13 mouse cellular contexts compared by ENCODE assay signal in the genomic region with DNA sequence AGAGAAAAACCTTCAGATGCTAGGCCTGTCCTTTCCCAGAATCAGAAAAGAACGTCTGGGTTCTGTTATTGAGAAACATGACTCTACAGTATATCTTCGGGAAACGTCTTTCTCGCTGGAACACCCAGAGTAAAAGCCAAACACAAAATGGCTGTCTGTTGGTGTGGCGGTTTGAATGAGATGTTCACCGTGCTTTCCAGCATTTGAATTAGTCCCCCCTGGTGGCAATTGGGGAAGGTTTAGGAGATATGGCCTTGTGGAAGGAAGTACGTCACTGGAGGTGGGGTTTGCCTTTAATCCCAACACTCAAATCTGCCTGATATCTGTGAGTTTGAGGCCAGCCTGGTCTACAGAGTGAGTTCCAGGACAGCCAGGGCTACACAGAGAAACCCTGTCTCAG. TPM values are rescaled to one million over a fixed set of nuclear protein-coding genes. Genes with fewer than 3 reads are reported as not detected.
"Had no signal": no experiment of that assay in that cellular context is flagged by ENCODE, and none has a peak within 500 bp of the region (broad histone marks: within the 10 kb centered on the region; RNA-seq: fewer than 3 reads in every experiment).

No protein-coding gene starts in this region.

- DNase-seq: retina, postnatal 1 day; right cerebral cortex, adult 18-20 months; right cerebral cortex, postnatal 14 days; right cerebral cortex, postnatal 25 days; right cerebral cortex, postnatal 4 days; spleen, adult 18-20 months; thymus, adult 18-20 months; thymus, adult 2 months; thymus, postnatal 14 days; thymus, postnatal 25 days; thymus, postnatal 36 days; thymus, postnatal 4 days had no signal

RNA-seq across cellular contexts. Expression of a gene that starts 27.8 kb away (rescaled TPM):
- total RNA-seq: neutrophil, adult 5-6 weeks had no signal
